Comparison of ENCODE assay signal across 14 mouse cellular contexts in genomic region chr16:43080403-43080802, GRCm38 (mm10).
DNase-seq lines count a peak whose midpoint lies in the region; ATAC-seq and TF ChIP-seq lines count a peak whose summit lies in the region.
"Had no signal": no experiment of that assay in that cellular context is flagged by ENCODE, and none has a peak within 500 bp of the region (broad histone marks: within the 10 kb centered on the region; RNA-seq: fewer than 3 reads in every experiment).

No protein-coding gene starts in this region.

- no peaks in the 10 kb centered on the region for H3K9me3 ChIP-seq in forebrain, embryonic 14.5 days (replicated peaks; ENCODE audit: control insufficient read depth, low read length)
- no peaks in the 10 kb centered on the region for H3K9me3 ChIP-seq in forebrain, embryonic 10.5 days
- no peaks in the 10 kb centered on the region for H3K9me3 ChIP-seq in kidney, embryonic 15.5 days (replicated peaks)
- H3K9me3 ChIP-seq: lung, embryonic 15.5 days; midbrain, embryonic 13.5 days had no signal

- WGBS in forebrain, embryonic 14.5 days, result 68% methylated on average over 2 of the region's 2 CpGs
- 88% methylated on average over 2 of the region's 2 CpGs for WGBS in forebrain, embryonic 10.5 days
- WGBS in kidney, embryonic 15.5 days, result 72% methylated on average over 2 of the region's 2 CpGs
- WGBS in cerebellum, adult 2 months, result 8% methylated on average over 2 of the region's 2 CpGs

- no peak overlapping the region for H3K9ac ChIP-seq in forebrain, embryonic 14.5 days (ENCODE audit: low read length)
- no peak overlapping the region for H3K9ac ChIP-seq in kidney, embryonic 15.5 days
- H3K9ac ChIP-seq: lung, embryonic 15.5 days; midbrain, embryonic 13.5 days had no signal

- H3K36me3 ChIP-seq in forebrain, embryonic 14.5 days (ENCODE audit: control insufficient read depth, insufficient read depth, low read length), result no peaks in the 10 kb centered on the region
- H3K36me3 ChIP-seq in forebrain, embryonic 10.5 days (replicated peaks), result no peaks in the 10 kb centered on the region
- no peaks in the 10 kb centered on the region for H3K36me3 ChIP-seq in kidney, embryonic 15.5 days
- H3K36me3 ChIP-seq: lung, embryonic 15.5 days; midbrain, embryonic 13.5 days had no signal

- peak overlapping the region; percentile 6; the same call in 1 of the 2 replicates for H3K27ac ChIP-seq in forebrain, embryonic 14.5 days (ENCODE audit: low read depth, low read length)
- no peak overlapping the region for H3K27ac ChIP-seq in forebrain, embryonic 10.5 days
- H3K27ac ChIP-seq in kidney, embryonic 15.5 days, result peak overlapping the region; percentile 51; the same call in 1 of the 2 replicates
- peak overlapping the region; percentile 71; the same call in 1 of the 2 replicates for H3K27ac ChIP-seq in cerebellum, adult 2 months (ENCODE audit: insufficient read depth, low read length)
- H3K27ac ChIP-seq: lung, embryonic 15.5 days; midbrain, embryonic 13.5 days had no signal

- no peak for TF ChIP-seq CTCF in cerebellum, adult 2 months (IDR thresholded peaks at IDR 0.05; ENCODE audit: borderline replicate concordance, insufficient read depth, low read depth, low read length)

- H3K27me3 ChIP-seq in forebrain, embryonic 14.5 days (replicated peaks; ENCODE audit: control insufficient read depth, insufficient read depth, low read length), result no peaks in the 10 kb centered on the region
- H3K27me3 ChIP-seq in forebrain, embryonic 10.5 days (ENCODE audit: poor library complexity, severe bottlenecking), result no peaks in the 10 kb centered on the region
- H3K27me3 ChIP-seq in kidney, embryonic 15.5 days, result no peaks in the 10 kb centered on the region
- H3K27me3 ChIP-seq in cerebellum, adult 2 months (ENCODE audit: control insufficient read depth, insufficient read depth, low read length), result no peaks in the 10 kb centered on the region
- H3K27me3 ChIP-seq: lung, embryonic 15.5 days; midbrain, embryonic 13.5 days had no signal

- DNase-seq in forebrain, embryonic 14.5 days (ENCODE audit: low spot score), result peak; percentile 42
- no peak for DNase-seq in forebrain, embryonic 10.5 days (ENCODE audit: extremely low spot score, low spot score)
- no peak for DNase-seq in kidney, adult 9 months
- peak; percentile 68 to 89 for DNase-seq in cerebellum, adult 2 months
- DNase-seq in layer of hippocampus, adult 9-10 months (ENCODE audit: low spot score), result peak; percentile 35
- DNase-seq in adrenal gland, postnatal 4 days (ENCODE audit: low spot score in 2 of 2), result no peak
- no peak for DNase-seq in testis, postnatal 14 days (ENCODE audit: low spot score)
- DNase-seq: adrenal gland, postnatal 14 days; embryo, embryonic 11 days; kidney, adult 8-10 months; thymus, postnatal 25 days had no signal

- H3K4me1 ChIP-seq in forebrain, embryonic 14.5 days (ENCODE audit: control insufficient read depth, insufficient read depth, low read length), result peaks cover 9% of the 10 kb centered on the region; the same call in 1 of the 2 replicates
- H3K4me1 ChIP-seq in forebrain, embryonic 10.5 days, result no peaks in the 10 kb centered on the region
- H3K4me1 ChIP-seq in kidney, embryonic 15.5 days, result peaks cover 11% of the 10 kb centered on the region; the same call in 1 of the 2 replicates
- H3K4me1 ChIP-seq in cerebellum, adult 2 months (ENCODE audit: control insufficient read depth, insufficient read depth, low read length), result peaks cover 22% of the 10 kb centered on the region
- H3K4me1 ChIP-seq: lung, embryonic 15.5 days had no signal

- peak; percentile 55 for ATAC-seq in forebrain, embryonic 14.5 days
- ATAC-seq in kidney, embryonic 15.5 days (replicated peaks; ENCODE audit: low FRiP score), result no peak
- ATAC-seq: midbrain, embryonic 13.5 days had no signal

- H3K4me2 ChIP-seq in forebrain, embryonic 14.5 days (ENCODE audit: low read length), result no peak overlapping the region
- no peak overlapping the region for H3K4me2 ChIP-seq in kidney, embryonic 15.5 days
- H3K4me2 ChIP-seq: lung, embryonic 15.5 days; midbrain, embryonic 13.5 days had no signal

- TF ChIP-seq POLR2A in cerebellum, adult 2 months (IDR thresholded peaks at IDR 0.05; ENCODE audit: borderline replicate concordance, insufficient read depth, low read length), result no peak

- H3K4me3 ChIP-seq in forebrain, embryonic 14.5 days (ENCODE audit: low read depth, low read length), result no peak overlapping the region
- H3K4me3 ChIP-seq in forebrain, embryonic 10.5 days, result no peak overlapping the region
- H3K4me3 ChIP-seq in kidney, embryonic 15.5 days (replicated peaks), result no peak overlapping the region
- no peak overlapping the region for H3K4me3 ChIP-seq in cerebellum, adult 2 months (replicated peaks; ENCODE audit: insufficient read depth, low read depth, low read length)
- H3K4me3 ChIP-seq: lung, embryonic 15.5 days; midbrain, embryonic 13.5 days had no signal

Comparison
In these comparisons a context has a peak if more than half of its experiments do, and no peak if none do; other contexts are left out.
1. DNase-seq: peak in forebrain, embryonic 14.5 days (single experiment), cerebellum, adult 2 months (2 of 2) and layer of hippocampus, adult 9-10 months (single experiment); none in forebrain, embryonic 10.5 days (single experiment), kidney, adult 9 months (single experiment), adrenal gland, postnatal 4 days (0 of 2) and testis, postnatal 14 days (single experiment).